Mouse (Mus musculus) hindbrain, postnatal 0 days (tissue): ENCODE results near the gene Rpl27a. TPM values are rescaled to one million over a fixed set of nuclear protein-coding genes. Genes with fewer than 3 reads are reported as not detected.

Source experiments
- ATAC-seq: fragments of 200-750 bp; cut with Nextera tagmentation; 2 replicates; pipeline ENCODE4 v1.8.0; 2017; ENCODE audit warnings: mild to moderate bottlenecking, moderate TSS enrichment, moderate library complexity
- DNase-seq: peaks from one replicate; pipeline ENCODE4 v3.0.0-alpha.2; 2015; ENCODE audit warnings: low spot score
- H3K27ac ChIP-seq: fragments of 300-500 bp; sonication (generic); 2 replicates; pipeline ENCODE4 v1.5.1; 2014; ENCODE audit warnings: mild to moderate bottlenecking
- H3K27me3 ChIP-seq: fragments of 300-500 bp; sonication (generic); 2 replicates; pipeline ENCODE4 v1.6.1; 2014; ENCODE audit warnings: low read length, mixed read lengths; ENCODE audit not compliant: insufficient read depth
- H3K36me3 ChIP-seq: fragments of 300-500 bp; sonication (generic); 2 replicates; pipeline ENCODE4 v1.6.1; 2014; ENCODE audit warnings: low read length, mixed read lengths; ENCODE audit not compliant: insufficient read depth
- H3K4me1 ChIP-seq: fragments of 300-500 bp; sonication (generic); 2 replicates; pipeline ENCODE4 v1.6.1; 2014; ENCODE audit warnings: antibody characterized with exemption, low read length, mixed read lengths; ENCODE audit not compliant: insufficient read depth
- H3K4me2 ChIP-seq: fragments of 300-500 bp; sonication (generic); 2 replicates; pipeline ENCODE4 v1.6.1; 2014; ENCODE audit warnings: low read depth, mild to moderate bottlenecking, low read length, moderate library complexity, mixed read lengths
- H3K4me3 ChIP-seq: fragments of 300-500 bp; sonication (generic); 2 replicates; pipeline ENCODE4 v1.5.1; 2014; ENCODE audit warnings: low read length
- H3K9ac ChIP-seq: fragments of 300-500 bp; sonication (generic); replicated peaks from 2 replicates; pipeline ENCODE4 v1.6.1; 2014; ENCODE audit warnings: mild to moderate bottlenecking, low read length, moderate library complexity, mixed read lengths
- H3K9me3 ChIP-seq: fragments of 300-500 bp; sonication (generic); 2 replicates; pipeline ENCODE4 v1.6.1; 2016; ENCODE audit warnings: low read length, mixed read lengths
- CTCF ChIP-seq: IDR thresholded peaks from 2 replicates; pipeline ENCODE4 v1.5.1; 2016; ENCODE audit warnings: antibody characterized with exemption, control low read depth, low read depth
- WGBS: fragments of 180-500 bp; shearing (Covaris S2); extraction: QIAGEN DNeasy Blood & Tissue Kit; methylation state at CpG from one replicate; pipeline ENCODE4 v1.1.7; 2014; 5-methylcytosine and 5-hydroxymethylcytosine counted together
- polyA plus RNA-seq: library from polyadenylated mRNA; unstranded; fragments of >200 nt; fragmentation: Nextera tagmentation; extraction: Ambion mirVana; gene quantifications from 2 replicates; pipeline ENCODE4 v1.2.1, GENCODE M21; 2015
- total RNA-seq: library from RNA; depleted of rRNA; stranded (reverse); fragments of >200 nt; gene quantifications from 2 replicates; pipeline ENCODE4 v1.2.3, GENCODE M21; 2014

Gene Rpl27a
- total and polyA plus RNA-seq, 2 experiments from 2014 or later = 100 to 337 TPM

- H3K9ac ChIP-seq = no peak overlapping the region
- peaks cover 6% of the 10 kb centered on the region; the same call in 1 of the 2 replicates for H3K4me1 ChIP-seq
- no peaks in the 10 kb centered on the region for H3K9me3 ChIP-seq
- no peak for TF ChIP-seq CTCF
- DNase-seq = no peak
- ATAC-seq = no peak
- no peak overlapping the region for H3K4me3 ChIP-seq
- 96% methylated on average over 3 of the region's 3 CpGs for WGBS
- H3K36me3 ChIP-seq = no peaks in the 10 kb centered on the region
- H3K4me2 ChIP-seq = no peak overlapping the region
- no peaks in the 10 kb centered on the region for H3K27me3 ChIP-seq
- no peak overlapping the region for H3K27ac ChIP-seq
Observed at GRCm38 (mm10) chr7:109511838-109512237, 7.1 kb upstream of the Rpl27a start.

GRCm38 (mm10) chr7:109516500-109516899 lies 2.4 kb upstream of the Rpl27a start:
- H3K27ac ChIP-seq = no peak overlapping the region
- no peaks in the 10 kb centered on the region for H3K9me3 ChIP-seq
- WGBS = 85% methylated on average over 3 of the region's 3 CpGs
- H3K9ac ChIP-seq = no peak overlapping the region
- peaks cover 12% of the 10 kb centered on the region; the same call in 1 of the 2 replicates for H3K36me3 ChIP-seq
- TF ChIP-seq CTCF = no peak
- no peaks in the 10 kb centered on the region for H3K27me3 ChIP-seq
- ATAC-seq (no peak), DNase-seq (no peak)
- no peak overlapping the region for H3K4me2 ChIP-seq
- peaks cover 12% of the 10 kb centered on the region for H3K4me1 ChIP-seq
- H3K4me3 ChIP-seq = no peak overlapping the region

GRCm38 (mm10) chr7:109518036-109518681 lies 788 bp upstream of the Rpl27a start:
- Histone ChIP-seq H3K9me3 (no peaks in the 10 kb centered on the region), H3K27ac (peak overlapping the region; percentile 96), H3K36me3 (peaks cover 29% of the 10 kb centered on the region), H3K9ac (peak overlapping the region; percentile 85), H3K4me1 (peaks cover 12% of the 10 kb centered on the region), H3K27me3 (no peaks in the 10 kb centered on the region), H3K4me3 (peak overlapping the region; percentile 73), H3K4me2 (peak overlapping the region; percentile 70)
- 17% methylated on average over 10 of the region's 10 CpGs for WGBS
- ATAC-seq = no peak
- TF ChIP-seq CTCF = no peak
- DNase-seq = peak; percentile 45

GRCm38 (mm10) chr7:109519936-109520335 lies 989 bp downstream of the Rpl27a start:
- peak overlapping the region; percentile 73 for H3K4me3 ChIP-seq
- H3K4me2 ChIP-seq = peak overlapping the region; percentile 95
- TF ChIP-seq CTCF = no peak
- H3K36me3 ChIP-seq = peaks cover 44% of the 10 kb centered on the region
- ATAC-seq = no peak
- no peak for DNase-seq
- no peaks in the 10 kb centered on the region for H3K9me3 ChIP-seq
- H3K9ac ChIP-seq = peak overlapping the region; percentile 85
- peaks cover 12% of the 10 kb centered on the region for H3K4me1 ChIP-seq
- H3K27me3 ChIP-seq = no peaks in the 10 kb centered on the region
- WGBS = 4% methylated on average over 10 of the region's 10 CpGs
- H3K27ac ChIP-seq = peak overlapping the region; percentile 96; the same call in 1 of the 2 replicates

GRCm38 (mm10) chr7:109522084-109522483 lies 3.1 kb downstream of the Rpl27a start:
- WGBS = 81% methylated on average over 5 of the region's 5 CpGs
- H3K27me3 ChIP-seq = no peaks in the 10 kb centered on the region
- H3K4me1 ChIP-seq = peaks cover 12% of the 10 kb centered on the region
- no peak overlapping the region for H3K4me3 ChIP-seq
- no peak for ATAC-seq
- H3K9ac ChIP-seq = no peak overlapping the region
- no peak for TF ChIP-seq CTCF
- peaks cover 56% of the 10 kb centered on the region for H3K36me3 ChIP-seq
- no peak for DNase-seq
- H3K27ac ChIP-seq = no peak overlapping the region
- H3K9me3 ChIP-seq = no peaks in the 10 kb centered on the region
- H3K4me2 ChIP-seq = no peak overlapping the region

GRCm38 (mm10) chr7:109523304-109523703 lies 4.4 kb downstream of the Rpl27a start:
- DNase-seq (no peak), ATAC-seq (no peak)
- no peak overlapping the region for H3K9ac ChIP-seq
- H3K27ac ChIP-seq = no peak overlapping the region
- peaks cover 56% of the 10 kb centered on the region for H3K36me3 ChIP-seq
- H3K9me3 ChIP-seq = no peaks in the 10 kb centered on the region
- WGBS = 62% methylated on average over 2 of the region's 2 CpGs
- H3K27me3 ChIP-seq = no peaks in the 10 kb centered on the region
- H3K4me3 ChIP-seq = no peak overlapping the region
- peaks cover 5% of the 10 kb centered on the region; the same call in 1 of the 2 replicates for H3K4me1 ChIP-seq
- H3K4me2 ChIP-seq = no peak overlapping the region
- TF ChIP-seq CTCF = no peak

GRCm38 (mm10) chr7:109523741-109524441 lies 4.9 kb downstream of the Rpl27a start:
- Histone ChIP-seq H3K4me2 (no peak overlapping the region), H3K9me3 (no peaks in the 10 kb centered on the region), H3K27ac (no peak overlapping the region), H3K36me3 (peaks cover 56% of the 10 kb centered on the region), H3K27me3 (no peaks in the 10 kb centered on the region), H3K9ac (no peak overlapping the region), H3K4me3 (no peak overlapping the region), H3K4me1 (peaks cover 5% of the 10 kb centered on the region; the same call in 1 of the 2 replicates)
- ATAC-seq (no peak), DNase-seq (peak; percentile 23)
- TF ChIP-seq CTCF = no peak
- 67% methylated on average over 6 of the region's 6 CpGs for WGBS
